Mouse (Mus musculus) kidney, adult 18-20 months (tissue): ENCODE results near the gene Cox20.

ENCODE experiments used
- DNase-seq: peaks from one replicate; pipeline ENCODE4 v3.0.0; 2021

Cox20 gene

GRCm38 (mm10) chr1:178357776-178358710 is 39.1 kb downstream of the Cox20 start:
- no peak for DNase-seq

DNA sequence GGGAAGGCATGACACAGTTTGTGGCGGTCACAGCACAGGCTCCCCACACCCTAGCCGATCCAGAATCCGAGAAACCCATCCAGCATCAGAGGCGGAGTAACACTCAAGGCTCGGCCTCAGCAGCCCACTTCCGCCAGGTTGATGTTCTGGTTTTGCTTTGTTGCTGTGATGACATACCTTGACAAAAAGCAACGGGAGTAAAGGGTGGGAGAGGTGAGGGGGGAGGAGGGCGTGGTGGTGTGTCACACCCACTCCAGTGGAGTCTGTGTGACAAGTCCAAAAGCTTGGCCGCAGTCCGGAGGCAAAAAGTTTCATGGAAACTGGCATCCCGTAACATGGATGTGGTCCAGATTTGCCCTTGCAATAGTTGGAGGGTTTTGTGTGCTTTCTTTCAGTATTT is 41.3 kb downstream of the Cox20 start:
- no peak for DNase-seq

DNA sequence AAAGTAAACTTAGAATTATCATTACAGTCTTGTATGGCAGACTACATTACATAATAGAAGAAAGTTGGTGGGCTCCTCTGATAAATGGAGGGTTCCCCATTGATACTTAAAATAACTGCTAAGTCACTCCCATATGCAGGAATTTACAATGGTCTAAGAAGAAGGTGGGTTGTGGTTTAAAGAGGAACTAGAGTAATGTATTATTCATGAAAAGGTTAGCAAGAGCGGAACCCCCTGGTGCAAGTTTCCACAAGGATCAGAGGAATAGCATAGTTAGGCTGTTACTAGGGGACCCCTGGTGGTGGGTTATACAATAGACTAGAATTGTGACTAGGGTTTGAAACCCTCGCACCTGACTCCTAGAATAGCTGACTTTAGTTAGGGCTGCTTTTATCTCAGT is 41.8 kb downstream of the Cox20 start:
- no peak for DNase-seq

GRCm38 (mm10) chr1:178365171-178365570 is 46.2 kb downstream of the Cox20 start:
- no peak for DNase-seq

DNA sequence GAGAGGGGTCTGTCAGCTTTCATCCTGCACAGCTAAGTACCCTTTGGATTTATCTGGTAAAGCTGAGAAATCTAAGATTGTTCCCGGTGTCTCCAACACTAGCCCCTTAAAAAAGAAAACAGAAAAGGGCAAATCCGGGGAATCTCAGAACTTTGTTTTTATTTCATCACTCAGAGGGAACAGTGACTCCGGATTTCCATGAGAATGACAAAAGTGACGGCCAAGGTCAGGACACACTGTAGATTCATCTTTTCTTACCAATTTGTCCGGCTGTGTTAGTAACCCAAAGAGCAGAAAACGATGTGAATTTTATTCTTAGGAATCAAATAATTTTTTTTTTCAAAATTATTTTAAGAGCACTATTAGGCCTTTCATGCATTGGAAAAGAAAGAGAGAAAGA is 49.2 kb downstream of the Cox20 start:
- DNase-seq = no peak

DNA sequence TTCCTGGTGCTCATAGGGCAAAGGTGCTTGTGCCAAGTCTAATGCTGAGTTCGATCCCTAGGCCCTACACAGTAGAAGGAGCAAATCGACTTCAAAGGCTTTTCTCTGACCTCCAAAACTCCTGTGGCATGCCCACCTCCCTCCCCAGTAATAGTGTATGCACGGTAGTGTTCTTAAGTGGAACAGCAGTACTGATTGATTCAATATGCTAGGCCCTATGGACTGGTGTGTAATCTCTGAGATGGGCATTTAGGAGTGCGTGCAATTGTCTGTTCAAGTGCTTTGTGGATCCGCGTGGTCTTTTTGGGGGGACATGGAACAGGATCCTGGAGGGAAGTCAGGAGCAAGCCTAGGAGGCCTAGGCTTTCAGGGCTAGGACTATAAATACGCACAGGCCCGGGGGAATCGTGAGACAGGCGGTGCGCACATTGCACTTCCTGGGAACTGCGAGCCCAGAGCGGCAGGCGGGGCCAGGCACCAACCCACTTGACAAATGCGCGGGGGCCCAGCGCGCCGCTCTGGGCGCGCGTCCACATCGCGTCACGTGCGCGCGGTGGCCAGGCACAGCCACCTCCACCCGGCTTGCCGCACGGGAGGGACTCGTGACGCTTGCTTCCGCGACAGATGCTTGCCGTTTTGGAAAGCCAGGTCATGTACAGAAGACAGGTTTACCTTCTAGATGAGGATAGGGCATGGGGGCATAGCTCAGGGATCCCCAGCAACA is 49.8 kb downstream of the Cox20 start:
- DNase-seq = peak; percentile 94

- no peak for DNase-seq
Measured at GRCm38 (mm10) chr1:178369272-178369651, 50.3 kb downstream of the Cox20 start.
